8 mouse cellular contexts compared by ENCODE assay signal in genomic region chr3:69125891-69126508, GRCm38 (mm10). TPM values are rescaled to one million over a fixed set of nuclear protein-coding genes. Genes with fewer than 3 reads are reported as not detected.
DNase-seq lines count a peak whose midpoint lies in the region; ATAC-seq and TF ChIP-seq lines count a peak whose summit lies in the region.

No protein-coding gene starts in this region.

- no peak for ATAC-seq in kidney, postnatal 0 days (replicated peaks; ENCODE audit: low FRiP score, low read depth)
- no peak for ATAC-seq in lung, embryonic 14.5 days (ENCODE audit: insufficient read depth)
- ATAC-seq in neural tube, embryonic 15.5 days (ENCODE audit: low FRiP score), result no peak

- TF ChIP-seq EP300 in MEL (IDR thresholded peaks at IDR 0.05; ENCODE audit: low read depth in 1 of 2, low read length in 2 of 2), result no peak
- TF ChIP-seq EP300 in heart, adult 2 months (IDR thresholded peaks at IDR 0.05; ENCODE audit: insufficient read depth, low read depth, low read length), result no peak

- peaks cover 0 to 2% of the 10 kb centered on the region in 2 experiments; a peak in 3 of 4 replicates for H3K27me3 ChIP-seq in MEL (ENCODE audit: control insufficient read depth in 1 of 2, insufficient read depth in 2 of 2, low read length in 2 of 2)
- H3K27me3 ChIP-seq in heart, adult 2 months (ENCODE audit: control insufficient read depth, insufficient read depth, low read length), result no peaks in the 10 kb centered on the region
- no peaks in the 10 kb centered on the region for H3K27me3 ChIP-seq in kidney, postnatal 0 days (ENCODE audit: insufficient read depth, low read length)
- no peaks in the 10 kb centered on the region for H3K27me3 ChIP-seq in lung, embryonic 14.5 days (ENCODE audit: insufficient read depth, low read length)
- no peaks in the 10 kb centered on the region for H3K27me3 ChIP-seq in neural tube, embryonic 15.5 days (replicated peaks)

- intact Hi-C loops in heart, adult 2 months (cut with DNase I), result loop anchor here (5.0 kb wide), 2 partner anchors 81 to 119 kb away; no protein-coding TSS in a partner anchor

- no peak for TF ChIP-seq POLR2A in MEL (IDR thresholded peaks at IDR 0.05; ENCODE audit: control insufficient read depth in 1 of 2, insufficient read depth in 1 of 2, low read depth in 1 of 2, low read length in 2 of 2, poor library complexity in 1 of 2)
- no peak for TF ChIP-seq POLR2A in heart, adult 2 months (IDR thresholded peaks at IDR 0.05; ENCODE audit: insufficient read depth, low read depth, low read length)

- peak; percentile 74 for DNase-seq in 416B (ENCODE audit: low read depth)
- DNase-seq in MEL (ENCODE audit: low read depth, low spot score), result peak; percentile 76
- DNase-seq in cerebellum, postnatal 10 days, result peak; percentile 59 to 63
- peak in 1 of 2 experiments; percentile 34 for DNase-seq in heart, adult 2 months
- DNase-seq in kidney, postnatal 0 days (ENCODE audit: low spot score), result peak; percentile 77
- peak; percentile 62 for DNase-seq in lung, embryonic 14.5 days
- no peak for DNase-seq in gastrocnemius, adult 8-10 months (ENCODE audit: low spot score in 2 of 2)

- peak overlapping the region; percentile 64 for H3K4me2 ChIP-seq in kidney, postnatal 0 days (ENCODE audit: low read length)
- peak overlapping the region; percentile 80 for H3K4me2 ChIP-seq in lung, embryonic 14.5 days
- H3K4me2 ChIP-seq in neural tube, embryonic 15.5 days, result peak overlapping the region; percentile 84

- TF ChIP-seq CTCF in MEL (IDR thresholded peaks at IDR 0.05 in 2 of 3, conservative IDR thresholded peaks at IDR 0.05 in 1 of 3; ENCODE audit: control insufficient read depth in 1 of 3, insufficient read depth in 1 of 3, low read depth in 2 of 3, low read length in 3 of 3, poor library complexity in 1 of 3, severe bottlenecking in 1 of 3), result no peak; a peak in 1 of 6 replicates
- TF ChIP-seq CTCF in heart, adult 2 months (IDR thresholded peaks at IDR 0.05), result peak; percentile 46
- peak; percentile 44 for TF ChIP-seq CTCF in kidney, postnatal 0 days (IDR thresholded peaks at IDR 0.05; ENCODE audit: low read depth)
- TF ChIP-seq CTCF in lung, embryonic 14.5 days (IDR thresholded peaks at IDR 0.05; ENCODE audit: low read depth), result peak; percentile 43

- H3K9me3 ChIP-seq in MEL (replicated peaks; ENCODE audit: insufficient read depth, low read length), result no peaks in the 10 kb centered on the region
- no peaks in the 10 kb centered on the region for H3K9me3 ChIP-seq in kidney, postnatal 0 days (replicated peaks; ENCODE audit: low read length)
- H3K9me3 ChIP-seq in lung, embryonic 14.5 days (ENCODE audit: low read depth, low read length), result no peaks in the 10 kb centered on the region
- H3K9me3 ChIP-seq in neural tube, embryonic 15.5 days (replicated peaks), result no peaks in the 10 kb centered on the region

- peak overlapping the region; percentile 95 for H3K9ac ChIP-seq in MEL (ENCODE audit: control insufficient read depth, low read depth, low read length, poor library complexity, severe bottlenecking)
- peak overlapping the region; percentile 97 for H3K9ac ChIP-seq in heart, adult 2 months (ENCODE audit: low read depth, low read length)
- peak overlapping the region; percentile 97 for H3K9ac ChIP-seq in kidney, postnatal 0 days (ENCODE audit: low read depth, low read length)
- H3K9ac ChIP-seq in lung, embryonic 14.5 days, result peak overlapping the region; percentile 93
- peak overlapping the region; percentile 93 for H3K9ac ChIP-seq in neural tube, embryonic 15.5 days (replicated peaks)

- TF ChIP-seq RAD21 in MEL (IDR thresholded peaks at IDR 0.05; ENCODE audit: low read depth, low read length), result no peak

- H3K27ac ChIP-seq in MEL (ENCODE audit: control insufficient read depth, low read depth, low read length), result peak overlapping the region; percentile 30
- peak overlapping the region; percentile 95 for H3K27ac ChIP-seq in heart, adult 2 months
- H3K27ac ChIP-seq in kidney, postnatal 0 days, result peak overlapping the region; percentile 97
- peak overlapping the region; percentile 95 for H3K27ac ChIP-seq in lung, embryonic 14.5 days (ENCODE audit: low read depth)
- peak overlapping the region; percentile 96 for H3K27ac ChIP-seq in neural tube, embryonic 15.5 days (replicated peaks)

- H3K4me3 ChIP-seq in MEL (ENCODE audit: control insufficient read depth in 1 of 2, insufficient read depth in 1 of 2, low read depth in 2 of 2, low read length in 2 of 2), result peak overlapping the region; percentile 83 to 92
- peak overlapping the region; percentile 83 for H3K4me3 ChIP-seq in heart, adult 2 months
- peak overlapping the region; percentile 91 for H3K4me3 ChIP-seq in kidney, postnatal 0 days (replicated peaks; ENCODE audit: low read depth, low read length)
- peak overlapping the region; percentile 94 for H3K4me3 ChIP-seq in lung, embryonic 14.5 days (ENCODE audit: low read depth, low read length)
- peak overlapping the region; percentile 93 for H3K4me3 ChIP-seq in neural tube, embryonic 15.5 days (replicated peaks)

- peaks cover 43% of the 10 kb centered on the region for H3K79me2 ChIP-seq in MEL (ENCODE audit: control insufficient read depth, insufficient read depth, low read length, poor library complexity)
- no peaks in the 10 kb centered on the region; the same call in 1 of the 2 replicates for H3K79me2 ChIP-seq in heart, adult 2 months (replicated peaks; ENCODE audit: control insufficient read depth, insufficient read depth, low read length)

- under 1% methylated on average over 35 of the region's 35 CpGs for WGBS in heart, adult 2 months
- under 1% methylated on average over 35 of the region's 35 CpGs for WGBS in kidney, postnatal 0 days
- WGBS in lung, embryonic 14.5 days, result under 1% methylated on average over 35 of the region's 35 CpGs
- WGBS in neural tube, embryonic 15.5 days, result under 1% methylated on average over 35 of the region's 35 CpGs

- peaks cover 4 to 29% of the 10 kb centered on the region in 2 experiments; a peak in 3 of 4 replicates for H3K4me1 ChIP-seq in MEL (ENCODE audit: control insufficient read depth in 1 of 2, insufficient read depth in 2 of 2, low read length in 2 of 2)
- H3K4me1 ChIP-seq in heart, adult 2 months (ENCODE audit: control insufficient read depth, insufficient read depth, low read length), result peaks cover 9% of the 10 kb centered on the region
- no peaks in the 10 kb centered on the region for H3K4me1 ChIP-seq in kidney, postnatal 0 days (replicated peaks; ENCODE audit: insufficient read depth, low read length)
- peaks cover 7% of the 10 kb centered on the region; the same call in 1 of the 2 replicates for H3K4me1 ChIP-seq in lung, embryonic 14.5 days (ENCODE audit: insufficient read depth)
- peaks cover 23% of the 10 kb centered on the region for H3K4me1 ChIP-seq in neural tube, embryonic 15.5 days

- H3K36me3 ChIP-seq in MEL (ENCODE audit: control insufficient read depth in 1 of 2, insufficient read depth in 2 of 2, low read length in 2 of 2), result peaks cover 5 to 33% of the 10 kb centered on the region in 2 experiments
- H3K36me3 ChIP-seq in heart, adult 2 months (ENCODE audit: control insufficient read depth, insufficient read depth, low read length), result peaks cover 23% of the 10 kb centered on the region
- H3K36me3 ChIP-seq in kidney, postnatal 0 days (ENCODE audit: insufficient read depth, low read length), result no peaks in the 10 kb centered on the region
- H3K36me3 ChIP-seq in lung, embryonic 14.5 days (ENCODE audit: insufficient read depth), result no peaks in the 10 kb centered on the region
- H3K36me3 ChIP-seq in neural tube, embryonic 15.5 days, result no peaks in the 10 kb centered on the region

TF ChIP-seq in MEL, 35 proteins besides CTCF, POLR2A, EP300 and RAD21:
- no peak for TF ChIP-seq TCF12 (IDR thresholded peaks at IDR 0.05; ENCODE audit: low read depth, low read length)
- TF ChIP-seq MAX (IDR thresholded peaks at IDR 0.05; ENCODE audit: low read length), result no peak
- no peak for TF ChIP-seq MYB (IDR thresholded peaks at IDR 0.05; ENCODE audit: low read depth, low read length)
- TF ChIP-seq E2F4 (IDR thresholded peaks at IDR 0.05; ENCODE audit: borderline replicate concordance, low read depth, low read length), result no peak
- TF ChIP-seq TAL1 (IDR thresholded peaks at IDR 0.05; ENCODE audit: low read length), result no peak
- TF ChIP-seq ZKSCAN1 (IDR thresholded peaks at IDR 0.05; ENCODE audit: low read depth, low read length), result no peak
- no peak for TF ChIP-seq ZNF384 (IDR thresholded peaks at IDR 0.05; ENCODE audit: low read depth, low read length)
- TF ChIP-seq POLR2AphosphoS5 (IDR thresholded peaks at IDR 0.05; ENCODE audit: borderline replicate concordance, low read depth, low read length), result no peak
- no peak for TF ChIP-seq MXI1 (IDR thresholded peaks at IDR 0.05; ENCODE audit: low read depth, low read length)
- no peak for TF ChIP-seq NELFE (IDR thresholded peaks at IDR 0.05; ENCODE audit: low read depth, low read length)
- TF ChIP-seq ZC3H11A (IDR thresholded peaks at IDR 0.05; ENCODE audit: low read depth, low read length), result no peak

RNA-seq across cellular contexts. Expression of gene Kpna4, which starts 0.9 kb away (rescaled TPM):
- 19.4 and 19.5 TPM in 2 replicates for total RNA-seq in MEL (2012; rRNA removed)
- 10 to 100 TPM; 38.5 to 50.5 TPM for polyA plus RNA-seq in MEL (2012; ENCODE audit: insufficient read depth in 1 of 2, insufficient read length in 2 of 2, low read depth in 1 of 2, low replicate concordance in 2 of 2, missing spikeins in 1 of 2)
- 10 to 100 TPM; 81.5 to 94.6 TPM for total RNA-seq in heart, adult 2 months (2021)
- 14.4 and 29.9 TPM in 2 replicates for polyA plus RNA-seq in heart, adult 2 months (2012; rRNA removed)
- polyA plus RNA-seq in kidney, postnatal 0 days (2015; fragmentation: Nextera tagmentation; extraction: Ambion mirVana), result 29.5 and 29.7 TPM in 2 replicates
- 41.2 and 43.3 TPM in 2 replicates for polyA plus RNA-seq in lung, embryonic 14.5 days (2014; fragmentation: Nextera tagmentation; extraction: Ambion mirVana)
- polyA plus RNA-seq in neural tube, embryonic 15.5 days (2015; fragmentation: Nextera tagmentation; extraction: Ambion mirVana), result 31.8 and 32.0 TPM in 2 replicates
- 100 to 1,000 TPM; 121 to 151 (median 135) TPM for total RNA-seq in gastrocnemius, adult 8-10 months (2022)

Comparison
In these comparisons a context has a peak if more than half of its experiments do, and no peak if none do; other contexts are left out.
1. DNase-seq: peak in 416B (single experiment), MEL (single experiment), cerebellum, postnatal 10 days (2 of 2), kidney, postnatal 0 days (single experiment) and lung, embryonic 14.5 days (single experiment); none in gastrocnemius, adult 8-10 months (0 of 2).
2. H3K27ac ChIP-seq: peak in every context shown above with its lines; median percentile 97 in kidney, postnatal 0 days; 96 in neural tube, embryonic 15.5 days; 95 in heart, adult 2 months; 95 in lung, embryonic 14.5 days; 30 in MEL.
3. CTCF ChIP-seq: peak in heart, adult 2 months (single experiment), kidney, postnatal 0 days (single experiment) and lung, embryonic 14.5 days (single experiment); none in MEL (0 of 3).
4. Peak in every context shown above with its lines, with median percentiles within 50 percentile points of each other: H3K4me3 ChIP-seq, H3K9ac ChIP-seq and H3K4me2 ChIP-seq.